Mouse (Mus musculus) erythroblast, embryonic 14.5 days (primary cell): ENCODE measurements around the gene H2al1b.

Experiments used
- GATA1 ChIP-seq: IDR thresholded peaks from 2 replicates; pipeline ENCODE4 v1.6.1; 2012; ENCODE audit warnings: low read length, inconsistent platforms, mixed read lengths
- TAL1 ChIP-seq: IDR thresholded peaks from 3 replicates; pipeline ENCODE4 v1.6.1; 2012; ENCODE audit warnings: low read length, inconsistent platforms, mixed read lengths

DNA sequence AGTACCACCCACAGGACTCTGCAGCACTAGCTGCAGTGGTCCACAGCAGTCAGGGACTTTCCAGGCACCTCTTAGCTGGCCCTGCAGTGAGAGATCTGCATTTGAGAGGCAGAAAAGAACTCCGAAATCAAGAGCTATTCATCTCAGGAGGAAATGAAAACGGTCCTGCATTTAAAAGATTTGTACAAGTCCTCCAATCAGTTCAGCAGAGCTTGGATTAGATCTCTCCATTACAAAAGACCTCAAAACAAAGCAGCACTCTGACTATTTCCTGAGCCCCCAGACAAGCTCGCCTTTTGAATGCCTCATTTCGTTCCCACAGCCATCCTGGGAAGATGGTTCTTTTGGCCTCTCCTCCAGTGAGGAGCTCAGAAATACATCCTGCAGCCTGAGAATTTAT lies 13.0 kb upstream of the H2al1b start:
- no peak for TF ChIP-seq GATA1
- no peak for TF ChIP-seq TAL1
